Mouse (Mus musculus): ENCODE measurements at regions not wholly inside any gene's neighbourhood (a gene's known extent, or its start where the extent isn't known, plus 50 kb on each side); places are given as distances from the start of the nearest gene placed in this dataset.

DNA sequence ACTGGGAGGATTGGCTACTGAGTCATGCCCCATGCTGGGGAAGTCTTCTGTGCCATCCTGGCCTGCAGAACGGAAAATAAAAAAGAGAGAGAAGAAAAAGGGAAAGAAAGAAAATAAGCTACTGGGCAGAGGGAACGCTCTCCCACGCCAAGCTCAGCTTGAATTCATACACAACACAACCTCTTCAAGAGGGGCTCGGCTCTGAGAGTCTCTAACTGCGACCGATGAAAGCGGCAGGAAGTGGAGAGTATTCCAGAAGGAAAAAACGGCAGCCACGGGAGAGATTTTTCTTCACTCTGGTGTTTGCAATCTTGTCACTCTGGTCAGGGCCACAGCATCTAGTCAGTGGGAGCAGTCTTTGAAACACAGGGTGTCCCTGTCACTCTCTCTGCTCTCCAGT, 358.6 kb downstream of the Sox9 start:
- no peaks in the 10 kb centered on the region for H3K9me3 ChIP-seq (ENCODE audit: control insufficient read depth, low read length)
- H3K36me3 ChIP-seq (ENCODE audit: control insufficient read depth, insufficient read depth, low read length), result no peaks in the 10 kb centered on the region; the same call in 1 of the 2 replicates
- H3K27ac ChIP-seq (ENCODE audit: low read depth, low read length), result no peak overlapping the region
- peaks cover 16% of the 10 kb centered on the region for H3K4me1 ChIP-seq (ENCODE audit: control insufficient read depth, insufficient read depth, low read length)
- no peak overlapping the region for H3K4me2 ChIP-seq (ENCODE audit: low read depth)
- H3K9ac ChIP-seq (ENCODE audit: low read length), result no peak overlapping the region
- DNase-seq (ENCODE audit: low spot score) (no peak), ATAC-seq (ENCODE audit: insufficient read depth, low FRiP score, low TSS enrichment) (no peak)
- no peaks in the 10 kb centered on the region for H3K27me3 ChIP-seq (ENCODE audit: control insufficient read depth, insufficient read depth, low read length)
- H3K4me3 ChIP-seq (ENCODE audit: low read depth, low read length), result no peak overlapping the region
- 83% methylated on average over 9 of the region's 9 CpGs for WGBS

DNA sequence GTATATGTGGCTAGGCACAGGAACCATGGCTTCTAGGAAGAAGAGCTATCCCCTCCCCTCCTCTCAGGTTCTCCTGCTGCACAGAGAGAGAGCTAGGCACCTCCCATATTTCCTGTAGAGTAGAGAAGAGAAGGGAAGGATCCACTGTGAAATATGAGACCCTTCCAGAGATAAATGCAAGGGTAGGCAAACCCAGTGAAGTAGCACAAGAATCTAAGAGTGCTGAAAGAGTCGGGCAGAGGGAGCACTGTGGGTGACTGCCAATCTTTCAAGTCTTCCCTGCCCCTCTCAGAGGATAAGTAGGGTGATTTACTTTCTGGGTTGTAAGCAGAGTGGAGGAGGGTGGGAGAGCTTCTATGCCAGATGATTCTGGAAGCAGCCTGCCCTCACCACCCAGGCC, 360.8 kb downstream of the Sox9 start:
- 75% methylated on average over 1 of the region's 1 CpGs for WGBS
- H3K36me3 ChIP-seq (ENCODE audit: control insufficient read depth, insufficient read depth, low read length), result no peaks in the 10 kb centered on the region
- no peaks in the 10 kb centered on the region for H3K9me3 ChIP-seq (ENCODE audit: control insufficient read depth, low read length)
- H3K27me3 ChIP-seq (ENCODE audit: control insufficient read depth, insufficient read depth, low read length), result no peaks in the 10 kb centered on the region
- ATAC-seq (ENCODE audit: insufficient read depth, low FRiP score, low TSS enrichment) (no peak), DNase-seq (ENCODE audit: low spot score) (no peak)
- H3K9ac ChIP-seq (ENCODE audit: low read length), result no peak overlapping the region
- H3K4me2 ChIP-seq (ENCODE audit: low read depth), result no peak overlapping the region
- H3K4me1 ChIP-seq (ENCODE audit: control insufficient read depth, insufficient read depth, low read length), result peaks cover 16% of the 10 kb centered on the region
- no peak overlapping the region for H3K27ac ChIP-seq (ENCODE audit: low read depth, low read length)
- no peak overlapping the region for H3K4me3 ChIP-seq (ENCODE audit: low read depth, low read length)

DNA sequence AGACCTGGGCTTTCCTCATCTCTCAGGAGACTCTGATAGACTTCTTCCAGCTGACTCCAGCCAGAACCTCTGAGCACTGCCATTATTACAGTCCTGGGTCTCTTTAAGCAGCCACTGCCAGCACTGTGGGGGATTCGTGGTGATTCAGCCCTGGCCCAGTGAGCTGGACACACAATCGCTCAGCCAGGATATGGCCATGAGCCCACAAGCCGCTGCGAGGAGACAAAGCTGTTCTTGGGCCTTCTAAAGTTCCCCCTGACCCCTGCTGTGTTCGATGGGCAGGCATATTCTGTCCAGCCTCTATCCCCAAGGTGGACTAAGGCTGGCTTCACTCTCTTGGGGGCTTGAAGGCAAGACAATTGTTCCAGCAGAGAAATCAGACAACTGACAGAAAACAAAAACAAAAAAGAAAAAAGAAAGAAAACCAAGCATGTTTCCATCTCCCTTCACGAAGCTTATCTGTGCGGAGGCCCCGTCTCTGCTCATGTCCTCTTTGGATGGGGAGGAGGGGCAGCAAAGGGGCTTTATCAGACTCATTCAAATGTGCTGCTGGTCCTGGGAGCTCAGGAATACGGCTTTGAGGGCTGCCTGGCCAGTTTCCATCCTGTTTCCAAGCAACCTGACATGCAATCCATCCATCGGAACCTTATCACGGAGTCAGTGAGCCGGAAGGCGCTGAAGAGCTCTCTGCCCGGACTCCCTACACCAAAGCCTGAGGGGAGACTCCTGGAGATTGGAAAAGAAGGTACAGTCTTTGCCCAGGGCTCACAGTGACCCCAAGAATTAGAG, 362.0 kb downstream of the Sox9 start:
- no peak overlapping the region for H3K4me3 ChIP-seq (ENCODE audit: low read depth, low read length)
- H3K4me1 ChIP-seq (ENCODE audit: control insufficient read depth, insufficient read depth, low read length), result peaks cover 16% of the 10 kb centered on the region
- H3K9me3 ChIP-seq (ENCODE audit: control insufficient read depth, low read length), result no peaks in the 10 kb centered on the region
- no peaks in the 10 kb centered on the region for H3K27me3 ChIP-seq (ENCODE audit: control insufficient read depth, insufficient read depth, low read length)
- ATAC-seq (ENCODE audit: insufficient read depth, low FRiP score, low TSS enrichment) (peak; percentile 71), DNase-seq (ENCODE audit: low spot score) (peak; percentile 71)
- H3K36me3 ChIP-seq (ENCODE audit: control insufficient read depth, insufficient read depth, low read length), result no peaks in the 10 kb centered on the region
- no peak overlapping the region for H3K9ac ChIP-seq (ENCODE audit: low read length)
- H3K4me2 ChIP-seq (ENCODE audit: low read depth), result no peak overlapping the region
- no peak overlapping the region for H3K27ac ChIP-seq (ENCODE audit: low read depth, low read length)
- WGBS, result 39% methylated on average over 14 of the region's 14 CpGs

DNA sequence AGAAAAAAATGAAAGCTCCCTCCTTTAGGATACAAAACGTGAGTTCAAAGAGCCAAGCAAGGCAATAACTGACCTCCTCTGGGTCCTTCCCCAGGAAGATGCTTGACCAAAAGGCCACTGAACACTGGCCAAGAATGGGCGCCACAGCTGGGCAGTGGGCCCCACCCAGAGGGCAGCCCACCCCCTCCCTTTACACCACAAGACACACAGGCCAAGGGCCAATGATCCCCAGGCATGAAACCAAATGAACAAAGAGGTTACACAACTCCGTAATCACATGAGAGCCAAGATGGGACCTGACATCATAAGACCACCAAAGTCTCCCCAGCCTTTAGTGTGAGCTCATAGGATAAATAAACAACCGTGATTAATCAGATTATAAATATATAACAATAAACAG, 363.7 kb downstream of the Sox9 start:
- Histone ChIP-seq H3K9me3 (ENCODE audit: control insufficient read depth, low read length) (no peaks in the 10 kb centered on the region), H3K4me1 (ENCODE audit: control insufficient read depth, insufficient read depth, low read length) (peaks cover 16% of the 10 kb centered on the region), H3K4me3 (ENCODE audit: low read depth, low read length) (no peak overlapping the region), H3K4me2 (ENCODE audit: low read depth) (no peak overlapping the region), H3K27me3 (ENCODE audit: control insufficient read depth, insufficient read depth, low read length) (no peaks in the 10 kb centered on the region), H3K27ac (ENCODE audit: low read depth, low read length) (no peak overlapping the region), H3K36me3 (ENCODE audit: control insufficient read depth, insufficient read depth, low read length) (no peaks in the 10 kb centered on the region), H3K9ac (ENCODE audit: low read length) (no peak overlapping the region)
- ATAC-seq (ENCODE audit: insufficient read depth, low FRiP score, low TSS enrichment) (no peak), DNase-seq (ENCODE audit: low spot score) (no peak)
- WGBS, result 71% methylated on average over 4 of the region's 4 CpGs

DNA sequence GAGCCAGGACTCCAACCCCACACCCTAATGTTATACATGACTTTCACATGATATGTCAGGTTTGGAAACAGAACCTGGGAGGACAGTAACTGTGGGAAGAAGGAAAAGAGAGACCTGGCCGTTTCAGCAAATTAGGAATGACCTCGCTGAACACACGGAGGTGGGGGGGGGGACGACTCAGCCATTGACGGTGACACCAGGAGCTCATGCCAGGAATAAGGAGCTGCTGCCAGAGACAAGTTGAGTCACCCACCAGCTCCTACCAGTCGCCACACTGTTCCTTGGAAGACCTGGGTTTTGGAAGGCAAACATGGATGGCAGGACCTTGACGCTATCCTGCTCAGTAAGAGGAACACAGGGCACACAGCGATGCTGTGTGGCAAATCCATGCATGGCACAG, 364.7 kb downstream of the Sox9 start:
- H3K27ac ChIP-seq (ENCODE audit: low read depth, low read length), result no peak overlapping the region
- DNase-seq (ENCODE audit: low spot score), result no peak
- no peak overlapping the region for H3K9ac ChIP-seq (ENCODE audit: low read length)
- no peaks in the 10 kb centered on the region for H3K9me3 ChIP-seq (ENCODE audit: control insufficient read depth, low read length)
- H3K27me3 ChIP-seq (ENCODE audit: control insufficient read depth, insufficient read depth, low read length), result no peaks in the 10 kb centered on the region
- no peak overlapping the region for H3K4me3 ChIP-seq (ENCODE audit: low read depth, low read length)
- WGBS, result 96% methylated on average over 8 of the region's 8 CpGs
- H3K4me1 ChIP-seq (ENCODE audit: control insufficient read depth, insufficient read depth, low read length), result peaks cover 16% of the 10 kb centered on the region
- H3K4me2 ChIP-seq (ENCODE audit: low read depth), result no peak overlapping the region
- no peak for ATAC-seq (ENCODE audit: insufficient read depth, low FRiP score, low TSS enrichment)
- no peaks in the 10 kb centered on the region for H3K36me3 ChIP-seq (ENCODE audit: control insufficient read depth, insufficient read depth, low read length)

DNA sequence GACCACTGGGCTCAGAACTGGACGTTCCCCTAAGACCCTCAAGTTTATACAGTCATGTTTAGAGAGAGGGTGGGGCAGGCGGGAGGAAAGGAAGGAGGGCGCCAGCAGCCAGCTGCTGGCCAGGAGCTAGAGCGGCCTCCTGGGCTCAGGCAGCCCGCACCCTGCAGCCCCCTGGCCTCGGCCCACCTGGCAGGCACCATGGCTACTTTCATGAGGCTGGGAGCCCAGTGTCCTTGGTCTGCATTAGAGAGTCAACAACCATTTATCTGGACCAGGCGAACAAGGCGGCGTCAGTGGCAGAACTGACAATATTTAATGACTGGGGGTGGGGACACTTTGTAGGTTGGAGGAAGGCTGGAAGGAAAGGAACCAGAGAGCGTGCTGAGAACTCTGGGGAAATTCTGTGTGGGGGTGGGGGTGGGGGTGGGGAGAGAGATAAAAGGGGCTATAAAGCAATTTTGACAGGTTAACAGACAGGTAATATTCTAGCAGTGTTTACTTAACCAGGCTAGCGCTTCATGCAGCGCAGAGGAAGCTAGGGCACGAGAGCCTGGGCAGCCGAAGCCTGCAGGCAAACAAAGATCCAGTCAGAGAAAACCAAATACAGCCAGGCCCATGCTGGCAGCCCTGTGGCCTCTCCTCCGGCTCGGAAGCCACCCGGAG, 365.6 kb downstream of the Sox9 start:
- Histone ChIP-seq H3K4me1 (ENCODE audit: control insufficient read depth, insufficient read depth, low read length) (peaks cover 16% of the 10 kb centered on the region), H3K36me3 (ENCODE audit: control insufficient read depth, insufficient read depth, low read length) (no peaks in the 10 kb centered on the region), H3K9me3 (ENCODE audit: control insufficient read depth, low read length) (no peaks in the 10 kb centered on the region), H3K4me3 (ENCODE audit: low read depth, low read length) (no peak overlapping the region), H3K27ac (ENCODE audit: low read depth, low read length) (no peak overlapping the region; the same call in 1 of the 2 replicates), H3K4me2 (ENCODE audit: low read depth) (no peak overlapping the region), H3K9ac (ENCODE audit: low read length) (no peak overlapping the region), H3K27me3 (ENCODE audit: control insufficient read depth, insufficient read depth, low read length) (no peaks in the 10 kb centered on the region)
- DNase-seq (ENCODE audit: low spot score) (no peak), ATAC-seq (ENCODE audit: insufficient read depth, low FRiP score, low TSS enrichment) (no peak)
- 55% methylated on average over 17 of the region's 17 CpGs for WGBS

DNA sequence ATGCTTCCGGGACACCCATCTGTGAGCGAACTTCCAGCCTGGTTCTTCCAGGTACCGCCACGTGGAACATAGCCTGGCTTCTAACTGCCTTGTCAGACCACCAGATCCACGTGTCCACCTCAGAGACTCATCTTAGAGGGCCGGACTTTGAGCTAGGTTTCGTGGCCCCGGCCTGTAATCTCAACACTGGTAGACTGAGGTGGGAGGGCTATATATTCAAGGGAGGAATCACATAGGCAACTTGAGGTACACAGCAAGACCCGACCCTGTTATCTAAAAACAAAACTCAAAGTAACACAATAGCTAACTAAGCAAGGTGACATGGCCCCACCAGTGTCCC, 366.1 kb downstream of the Sox9 start:
- H3K9me3 ChIP-seq (ENCODE audit: control insufficient read depth, low read length), result no peaks in the 10 kb centered on the region

DNA sequence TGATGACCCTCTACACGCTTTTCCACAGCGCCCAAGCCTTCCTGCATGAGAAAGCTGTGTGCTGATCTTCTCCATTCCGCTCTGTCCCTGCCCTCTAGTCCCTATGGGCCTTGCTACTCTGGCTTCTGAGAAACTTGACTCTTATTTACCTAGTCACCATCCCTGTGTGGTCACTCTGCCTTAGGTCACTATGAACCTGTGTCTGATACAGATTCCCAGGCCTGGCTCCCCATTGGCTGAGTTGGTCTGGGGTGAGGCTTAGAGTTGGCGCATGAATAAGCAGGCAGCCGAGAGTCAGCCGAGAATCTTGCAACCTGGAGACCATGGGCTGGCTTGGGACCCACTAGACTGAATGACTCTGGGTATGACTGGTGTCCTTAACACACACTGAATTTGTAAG, 373.5 kb downstream of the Sox9 start:
- no peaks in the 10 kb centered on the region for H3K27me3 ChIP-seq (ENCODE audit: control insufficient read depth, insufficient read depth, low read length)
- H3K36me3 ChIP-seq (ENCODE audit: control insufficient read depth, insufficient read depth, low read length), result no peaks in the 10 kb centered on the region
- no peak overlapping the region for H3K4me2 ChIP-seq (ENCODE audit: low read depth)
- H3K9me3 ChIP-seq (ENCODE audit: control insufficient read depth, low read length), result no peaks in the 10 kb centered on the region
- no peak for ATAC-seq (ENCODE audit: insufficient read depth, low FRiP score, low TSS enrichment)
- DNase-seq (ENCODE audit: low spot score), result no peak
- H3K9ac ChIP-seq (ENCODE audit: low read length), result no peak overlapping the region
- H3K4me1 ChIP-seq (ENCODE audit: control insufficient read depth, insufficient read depth, low read length), result no peaks in the 10 kb centered on the region
- no peak overlapping the region for H3K4me3 ChIP-seq (ENCODE audit: low read depth, low read length)
- WGBS, result 92% methylated on average over 6 of the region's 6 CpGs
- no peak overlapping the region for H3K27ac ChIP-seq (ENCODE audit: low read depth, low read length)

More for the DNA sequence above, 366.1 kb downstream of the Sox9 start:
- H3K4me1 ChIP-seq (ENCODE audit: control insufficient read depth, insufficient read depth, low read length), result peaks cover 14% of the 10 kb centered on the region
- H3K27me3 ChIP-seq (ENCODE audit: control insufficient read depth, insufficient read depth, low read length), result no peaks in the 10 kb centered on the region
- no peak overlapping the region; the same call in 1 of the 2 replicates for H3K27ac ChIP-seq (ENCODE audit: low read depth, low read length)
- H3K4me2 ChIP-seq (ENCODE audit: low read depth), result no peak overlapping the region
- DNase-seq (ENCODE audit: low spot score), result no peak
- H3K36me3 ChIP-seq (ENCODE audit: control insufficient read depth, insufficient read depth, low read length), result no peaks in the 10 kb centered on the region
- no peak for ATAC-seq (ENCODE audit: insufficient read depth, low FRiP score, low TSS enrichment)
- H3K4me3 ChIP-seq (ENCODE audit: low read depth, low read length), result no peak overlapping the region
- H3K9ac ChIP-seq (ENCODE audit: low read length), result no peak overlapping the region
- 76% methylated on average over 9 of the region's 9 CpGs for WGBS

DNA sequence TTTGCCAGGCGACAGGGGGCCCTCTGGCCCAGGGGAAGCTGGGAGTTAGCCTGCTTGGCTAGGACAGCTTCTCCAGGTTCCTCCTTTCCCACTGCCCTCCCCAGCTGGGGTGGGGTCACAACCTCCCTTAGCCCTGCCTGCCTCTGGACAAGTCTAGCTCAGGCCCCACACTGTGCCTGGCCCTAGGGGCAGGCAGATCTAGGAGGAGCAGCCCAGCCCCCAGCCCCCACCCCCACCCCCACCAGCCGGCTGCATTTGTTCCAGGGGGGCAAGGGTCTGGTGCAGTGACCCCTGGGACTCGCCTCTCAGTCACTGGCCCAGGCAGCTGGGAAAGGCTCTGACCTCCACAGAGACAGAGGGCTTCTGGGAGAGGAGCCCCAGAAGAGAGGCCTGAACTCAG, 381.9 kb downstream of the Sox9 start:
- no peak overlapping the region for H3K4me2 ChIP-seq (ENCODE audit: low read depth)
- peak overlapping the region; percentile 18; the same call in 1 of the 2 replicates for H3K9ac ChIP-seq (ENCODE audit: low read length)
- DNase-seq (ENCODE audit: low spot score) (no peak), ATAC-seq (ENCODE audit: insufficient read depth, low FRiP score, low TSS enrichment) (peak; percentile 36; the same call in 1 of the 2 replicates)
- H3K27me3 ChIP-seq (ENCODE audit: control insufficient read depth, insufficient read depth, low read length), result no peaks in the 10 kb centered on the region
- H3K4me3 ChIP-seq (ENCODE audit: low read depth, low read length), result no peak overlapping the region
- no peaks in the 10 kb centered on the region for H3K9me3 ChIP-seq (ENCODE audit: control insufficient read depth, low read length)
- no peak overlapping the region for H3K27ac ChIP-seq (ENCODE audit: low read depth, low read length)
- H3K36me3 ChIP-seq (ENCODE audit: control insufficient read depth, insufficient read depth, low read length), result no peaks in the 10 kb centered on the region
- peaks cover 37% of the 10 kb centered on the region for H3K4me1 ChIP-seq (ENCODE audit: control insufficient read depth, insufficient read depth, low read length)
- 12% methylated on average over 3 of the region's 3 CpGs for WGBS
